Mouse (Mus musculus): ENCODE data around the gene Atp5mpl. TPM values are rescaled to one million over a fixed set of nuclear protein-coding genes. Genes with fewer than 3 reads are reported as not detected.
"Not testable (repeated sequence)": the region's sequence is repeated elsewhere in the genome, so short reads cannot be mapped to it uniquely, and the experiment has no call there.

Gene Atp5mpl
- polyA plus RNA-seq, 1 experiment = 342 TPM

- Histone ChIP-seq H3K27ac (ENCODE audit: insufficient read depth, low read length) (no peak overlapping the region), H3K4me1 (ENCODE audit: control insufficient read depth, insufficient read depth, low read length) (no peaks in the 10 kb centered on the region), H3K4me3 (ENCODE audit: insufficient read depth, low read length) (no peak overlapping the region)
- TF ChIP-seq POLR2A (IDR thresholded peaks at IDR 0.05; ENCODE audit: low read depth, low read length) = no peak
- no peak for TF ChIP-seq CTCF (IDR thresholded peaks at IDR 0.05; ENCODE audit: borderline replicate concordance, insufficient read depth, low read length)
Measured at GRCm38 (mm10) chr12:111956173-111956572, 10.6 kb downstream of the Atp5mpl start.

DNA sequence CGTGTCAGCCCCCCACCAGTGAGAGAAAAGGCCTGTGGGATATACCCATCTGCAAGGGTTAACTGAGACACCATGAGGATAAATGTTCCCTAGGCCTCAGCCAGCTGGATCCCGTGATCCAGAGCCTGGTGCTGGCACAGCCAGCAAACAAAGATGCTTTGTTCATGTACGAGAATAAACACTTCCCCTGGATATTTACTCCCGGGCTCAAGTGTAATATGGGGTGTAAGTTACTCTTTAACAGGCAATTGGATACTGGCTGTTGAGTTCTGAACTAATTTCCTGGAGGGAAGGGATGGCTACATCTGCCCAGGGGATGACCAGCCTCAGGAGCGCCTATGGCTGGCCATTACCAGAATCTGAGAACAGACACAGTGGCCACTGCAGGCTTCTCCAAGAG lies 15.1 kb downstream of the Atp5mpl start:
- Histone ChIP-seq H3K4me1 (ENCODE audit: control insufficient read depth, insufficient read depth, low read length) (no peaks in the 10 kb centered on the region), H3K27ac (ENCODE audit: insufficient read depth, low read length) (no peak overlapping the region), H3K4me3 (ENCODE audit: insufficient read depth, low read length) (no peak overlapping the region)
- TF ChIP-seq CTCF (IDR thresholded peaks at IDR 0.05; ENCODE audit: borderline replicate concordance, insufficient read depth, low read length) = no peak
- TF ChIP-seq POLR2A (IDR thresholded peaks at IDR 0.05; ENCODE audit: low read depth, low read length) = no peak

DNA sequence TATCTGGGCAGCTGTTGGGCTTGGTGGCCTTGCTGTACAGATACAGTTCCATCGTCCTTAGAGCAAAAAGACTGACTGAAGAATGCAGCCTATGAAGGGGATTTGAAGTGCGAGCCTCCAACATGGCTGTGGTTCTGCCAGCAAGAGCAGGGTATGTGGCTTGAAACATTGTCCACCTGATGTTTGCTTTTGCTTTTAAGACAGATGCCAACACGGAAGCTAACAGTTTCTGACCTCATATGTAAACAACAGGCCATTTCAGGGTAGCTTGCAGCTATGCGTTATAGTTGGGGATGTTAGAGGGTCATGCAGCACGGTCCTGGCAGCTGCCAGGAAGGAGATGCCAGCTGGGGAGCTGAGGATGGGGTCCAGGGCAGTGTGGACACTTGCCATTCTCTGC lies 16.3 kb downstream of the Atp5mpl start:
- Histone ChIP-seq H3K4me3 (ENCODE audit: insufficient read depth, low read length) (no peak overlapping the region), H3K4me1 (ENCODE audit: control insufficient read depth, insufficient read depth, low read length) (peaks cover 1% of the 10 kb centered on the region; the same call in 1 of the 2 replicates), H3K27ac (ENCODE audit: insufficient read depth, low read length) (no peak overlapping the region)
- TF ChIP-seq CTCF (IDR thresholded peaks at IDR 0.05; ENCODE audit: borderline replicate concordance, insufficient read depth, low read length) = no peak
- TF ChIP-seq POLR2A (IDR thresholded peaks at IDR 0.05; ENCODE audit: low read depth, low read length) = no peak

DNA sequence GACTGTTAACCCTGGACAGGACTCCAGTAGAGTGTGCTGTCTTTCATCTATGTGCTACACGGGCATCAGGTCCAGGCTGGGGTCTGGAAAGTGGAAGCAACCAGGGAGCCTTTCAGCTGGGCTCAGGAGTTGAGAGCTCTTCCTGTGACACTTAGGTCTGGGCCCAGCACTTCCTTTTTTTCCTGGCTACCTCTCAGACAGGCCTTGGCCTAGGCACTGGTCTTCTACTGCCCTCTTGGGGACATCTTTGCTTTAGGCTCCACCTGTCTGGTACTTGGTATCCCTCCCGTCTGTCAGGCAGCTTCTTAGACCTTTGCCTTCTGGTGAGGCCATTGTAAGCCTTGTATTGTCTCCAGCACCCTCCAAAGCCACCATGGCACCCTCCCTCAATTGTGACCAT lies 20.1 kb downstream of the Atp5mpl start:
- Histone ChIP-seq H3K4me3 (ENCODE audit: insufficient read depth, low read length) (no peak overlapping the region), H3K27ac (ENCODE audit: insufficient read depth, low read length) (peak overlapping the region; percentile 25; the same call in 1 of the 2 replicates), H3K4me1 (ENCODE audit: control insufficient read depth, insufficient read depth, low read length) (peaks cover 5% of the 10 kb centered on the region; the same call in 1 of the 2 replicates)
- TF ChIP-seq POLR2A (IDR thresholded peaks at IDR 0.05; ENCODE audit: low read depth, low read length) = no peak
- no peak; the same call in 1 of the 2 replicates for TF ChIP-seq CTCF (IDR thresholded peaks at IDR 0.05; ENCODE audit: borderline replicate concordance, insufficient read depth, low read length)

- H3K4me1 ChIP-seq (ENCODE audit: control insufficient read depth, insufficient read depth, low read length); H3K4me3 ChIP-seq (ENCODE audit: insufficient read depth, low read length): not testable (repeated sequence)
- H3K27ac ChIP-seq (ENCODE audit: insufficient read depth, low read length) = peak overlapping the region; percentile 25
Measured at GRCm38 (mm10) chr12:111945765-111946655, 20.8 kb downstream of the Atp5mpl start.

GRCm38 (mm10) chr12:111945115-111945514 lies 21.7 kb downstream of the Atp5mpl start:
- H3K4me1 ChIP-seq (ENCODE audit: control insufficient read depth, insufficient read depth, low read length) = peaks cover 5% of the 10 kb centered on the region; the same call in 1 of the 2 replicates
- no peak overlapping the region for H3K4me3 ChIP-seq (ENCODE audit: insufficient read depth, low read length)
- peak overlapping the region; percentile 16 for H3K27ac ChIP-seq (ENCODE audit: insufficient read depth, low read length)
- TF ChIP-seq POLR2A (IDR thresholded peaks at IDR 0.05; ENCODE audit: low read depth, low read length) (no peak), CTCF (IDR thresholded peaks at IDR 0.05; ENCODE audit: borderline replicate concordance, insufficient read depth, low read length) (no peak)

DNA sequence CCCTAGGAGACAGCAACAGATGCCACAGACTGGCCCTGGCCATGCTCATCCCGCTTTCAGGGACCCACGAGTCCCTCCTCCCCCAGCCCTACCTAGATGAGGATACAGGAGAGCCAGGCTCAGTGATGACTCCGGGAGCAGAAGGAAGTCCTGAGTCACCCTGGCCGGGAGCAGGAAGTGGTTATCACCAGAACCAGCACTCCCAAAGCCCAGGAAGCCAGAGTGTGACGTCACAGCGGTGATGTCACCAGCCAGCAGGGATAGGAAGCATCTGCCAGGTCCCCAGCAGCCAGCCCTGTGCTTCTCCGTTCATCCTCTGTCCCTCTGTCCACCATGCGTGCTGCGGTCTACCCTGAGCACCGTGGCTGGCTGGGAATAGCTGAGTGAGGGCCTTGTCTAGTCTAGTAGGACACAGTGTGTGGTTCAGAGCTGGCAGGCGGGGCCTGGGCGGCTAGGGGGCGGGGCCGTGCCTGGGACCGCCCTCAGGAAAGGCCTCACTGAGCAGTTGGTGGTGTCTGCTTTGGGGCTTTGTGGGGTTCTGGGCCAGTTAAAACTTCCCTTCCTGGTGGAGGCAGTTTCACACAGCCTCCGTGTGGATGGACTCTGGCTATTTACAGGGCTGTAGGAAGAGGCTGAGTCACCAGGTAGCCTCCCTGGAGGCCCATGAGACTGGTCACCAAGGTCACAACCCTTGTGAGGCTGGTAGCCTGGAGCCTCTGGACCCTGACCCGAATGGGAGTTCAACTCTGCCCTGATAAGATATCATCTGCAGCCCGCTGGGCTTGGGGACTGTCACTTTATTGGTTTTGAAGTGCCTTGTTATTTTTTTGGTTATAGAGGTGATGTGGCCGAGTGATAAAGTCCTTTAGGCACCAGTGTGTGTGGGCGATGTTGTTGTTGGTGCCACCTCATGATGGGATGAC lies 22.5 kb downstream of the Atp5mpl start:
- not testable (repeated sequence) for H3K4me3 ChIP-seq (ENCODE audit: insufficient read depth, low read length); H3K4me1 ChIP-seq (ENCODE audit: control insufficient read depth, insufficient read depth, low read length)
- H3K27ac ChIP-seq (ENCODE audit: insufficient read depth, low read length) = peak overlapping the region; percentile 8; the same call in 1 of the 2 replicates

GRCm38 (mm10) chr12:111943421-111944064 lies 23.2 kb downstream of the Atp5mpl start:
- Histone ChIP-seq H3K4me3 (ENCODE audit: insufficient read depth, low read length) (no peak overlapping the region), H3K4me1 (ENCODE audit: control insufficient read depth, insufficient read depth, low read length) (peaks cover 8% of the 10 kb centered on the region), H3K27ac (ENCODE audit: insufficient read depth, low read length) (no peak overlapping the region)
- TF ChIP-seq CTCF (IDR thresholded peaks at IDR 0.05; ENCODE audit: borderline replicate concordance, insufficient read depth, low read length) (no peak), POLR2A (IDR thresholded peaks at IDR 0.05; ENCODE audit: low read depth, low read length) (no peak)

GRCm38 (mm10) chr12:111938623-111939177 lies 28.1 kb downstream of the Atp5mpl start:
- TF ChIP-seq CTCF (IDR thresholded peaks at IDR 0.05; ENCODE audit: borderline replicate concordance, insufficient read depth, low read length) (no peak), POLR2A (IDR thresholded peaks at IDR 0.05; ENCODE audit: low read depth, low read length) (no peak)

More at GRCm38 (mm10) chr12:111938623-111939177, 28.1 kb downstream of the Atp5mpl start:
- H3K27ac ChIP-seq (ENCODE audit: insufficient read depth, low read length) = peak overlapping the region; percentile 16; the same call in 1 of the 2 replicates
- peaks cover 20% of the 10 kb centered on the region for H3K4me1 ChIP-seq (ENCODE audit: control insufficient read depth, insufficient read depth, low read length)
- no peak overlapping the region for H3K4me3 ChIP-seq (ENCODE audit: insufficient read depth, low read length)

Data from embryonic fibroblast, embryonic 13.5 days (primary cell).